Mouse (Mus musculus) midbrain, embryonic 10.5 days (tissue): Measurements from ENCODE around the gene Mfsd5. TPM values are rescaled to one million over a fixed set of nuclear protein-coding genes. Genes with fewer than 3 reads are reported as not detected.
A peak's percentile ranks its signal among the peaks of the same experiment; 100 is the strongest.

Experiments
- DNase-seq: peaks from one replicate; pipeline ENCODE4 v3.0.0-alpha.2; 2017; ENCODE audit warnings: low spot score
- H3K27ac ChIP-seq: fragments of 300-500 bp; sonication (generic); replicated peaks from 2 replicates; pipeline ENCODE4 v1.5.1; 2016; ENCODE audit warnings: mild to moderate bottlenecking
- H3K27me3 ChIP-seq: fragments of 300-500 bp; sonication (generic); 2 replicates; pipeline ENCODE4 v1.6.1; 2016; ENCODE audit warnings: low read depth, mild to moderate bottlenecking; ENCODE audit not compliant: poor library complexity, severe bottlenecking
- H3K36me3 ChIP-seq: fragments of 300-500 bp; sonication (generic); 2 replicates; pipeline ENCODE4 v1.6.1; 2016; ENCODE audit warnings: mild to moderate bottlenecking, moderate library complexity
- H3K4me1 ChIP-seq: fragments of 300-500 bp; sonication (generic); 2 replicates; pipeline ENCODE4 v1.6.1; 2016
- H3K4me3 ChIP-seq: fragments of 300-500 bp; sonication (generic); 2 replicates; pipeline ENCODE4 v1.5.1; 2016; ENCODE audit warnings: mild to moderate bottlenecking, moderate library complexity
- H3K9me3 ChIP-seq: fragments of 300-500 bp; sonication (generic); replicated peaks from 2 replicates; pipeline ENCODE4 v1.6.1; 2016; ENCODE audit warnings: mild to moderate bottlenecking
- WGBS: fragments of 180-500 bp; shearing (Covaris S2); methylation state at CpG from one replicate; pipeline ENCODE4 v1.1.7; 2016; 5-methylcytosine and 5-hydroxymethylcytosine counted together
- polyA plus RNA-seq: library from polyadenylated mRNA; unstranded; fragments of >200 nt; fragmentation: Nextera tagmentation; extraction: Ambion mirVana; gene quantifications from 2 replicates; pipeline ENCODE4 v1.2.1, GENCODE M21; 2016

Gene Mfsd5
- polyA plus RNA-seq, 1 experiment from 2014 or later, result 63.2 TPM

DNA sequence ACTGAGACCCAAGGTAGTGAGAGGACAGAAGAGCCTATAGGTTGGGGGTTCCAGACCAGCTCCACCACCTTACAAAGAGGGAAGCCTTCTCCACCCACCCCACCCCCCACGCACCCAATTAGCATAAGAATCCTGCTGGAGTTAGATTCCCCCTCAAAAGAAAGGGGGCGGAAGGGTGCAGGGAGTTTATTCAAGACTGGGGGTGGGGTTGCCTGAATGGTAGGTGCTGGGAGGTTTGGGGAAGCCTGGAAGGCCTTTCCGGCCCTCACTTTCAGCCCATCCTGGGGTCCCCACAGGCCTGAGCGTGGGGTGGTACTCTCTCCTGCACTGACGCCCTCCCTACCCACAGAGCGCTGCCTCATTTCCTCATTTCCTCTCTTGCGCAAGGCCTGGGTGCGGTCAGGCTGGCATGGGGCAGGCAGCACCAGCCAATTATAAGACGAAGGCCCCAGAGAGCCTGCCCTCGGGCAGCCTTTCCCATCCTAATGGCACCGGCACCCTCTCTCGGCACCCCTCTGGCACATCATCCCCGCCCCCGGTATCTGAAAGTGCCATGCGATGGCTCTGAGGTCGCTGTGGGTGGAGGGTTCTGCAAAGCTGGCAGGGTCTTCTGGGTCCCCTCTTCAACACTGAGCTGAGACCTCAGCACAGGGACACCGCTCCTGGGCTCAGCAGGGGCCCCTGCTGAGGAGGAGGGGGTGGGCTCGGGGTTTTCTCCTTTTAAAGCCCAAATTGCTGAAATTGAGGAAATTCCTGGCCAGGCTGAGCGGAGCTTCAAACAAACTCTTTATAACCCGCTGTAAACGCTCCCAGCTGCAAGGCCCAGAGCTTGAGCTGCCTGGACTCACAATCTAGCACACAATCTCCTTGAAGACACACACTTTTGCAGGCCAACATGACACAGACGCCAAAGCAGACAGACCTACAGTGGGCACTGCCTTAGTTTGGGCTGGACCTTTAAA lies 35.7 kb upstream of the Mfsd5 start:
- WGBS, result 9% methylated on average over 22 of the region's 22 CpGs
- DNase-seq, result no peak

GRCm38 (mm10) chr15:102244306-102245191 lies 34.7 kb upstream of the Mfsd5 start:
- no peaks in the 10 kb centered on the region for H3K36me3 ChIP-seq
- H3K27ac ChIP-seq, result no peak overlapping the region
- peaks cover 70% of the 10 kb centered on the region for H3K4me1 ChIP-seq
- H3K4me3 ChIP-seq, result peak overlapping the region; percentile 70; the same call in 1 of the 2 replicates
- no peak for DNase-seq
- 4% methylated on average over 19 of the region's 19 CpGs for WGBS
- H3K27me3 ChIP-seq, result peaks cover 97% of the 10 kb centered on the region
- no peaks in the 10 kb centered on the region for H3K9me3 ChIP-seq

More for the DNA sequence above, 35.7 kb upstream of the Mfsd5 start:
- Histone ChIP-seq H3K4me3 (peak overlapping the region; percentile 31), H3K36me3 (no peaks in the 10 kb centered on the region), H3K27me3 (peaks cover 91% of the 10 kb centered on the region), H3K9me3 (no peaks in the 10 kb centered on the region), H3K27ac (peak overlapping the region; percentile 30; the same call in 1 of the 2 replicates), H3K4me1 (peaks cover 60% of the 10 kb centered on the region)

DNA sequence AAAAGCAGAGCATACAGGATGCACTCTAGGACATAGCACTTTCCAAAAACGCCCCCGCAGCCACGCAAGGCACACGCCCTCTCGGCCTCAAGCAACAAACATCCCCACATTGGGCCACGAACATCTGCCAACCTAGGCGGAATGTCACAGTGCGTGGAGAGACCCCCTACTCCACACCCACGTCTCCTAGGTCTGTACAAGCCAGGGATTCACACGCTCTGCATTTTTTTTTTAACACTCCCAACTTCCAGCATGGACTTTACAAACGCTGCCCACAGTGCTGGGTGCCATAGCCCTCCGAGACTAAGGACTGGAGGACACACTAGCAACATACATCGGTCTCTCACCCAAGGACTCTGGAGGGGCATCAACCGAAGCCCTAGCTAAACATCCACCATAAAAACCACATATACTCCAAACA lies 33.8 kb upstream of the Mfsd5 start:
- Histone ChIP-seq H3K36me3 (no peaks in the 10 kb centered on the region), H3K4me1 (peaks cover 79% of the 10 kb centered on the region), H3K27me3 (peaks cover 100% of the 10 kb centered on the region)

DNA sequence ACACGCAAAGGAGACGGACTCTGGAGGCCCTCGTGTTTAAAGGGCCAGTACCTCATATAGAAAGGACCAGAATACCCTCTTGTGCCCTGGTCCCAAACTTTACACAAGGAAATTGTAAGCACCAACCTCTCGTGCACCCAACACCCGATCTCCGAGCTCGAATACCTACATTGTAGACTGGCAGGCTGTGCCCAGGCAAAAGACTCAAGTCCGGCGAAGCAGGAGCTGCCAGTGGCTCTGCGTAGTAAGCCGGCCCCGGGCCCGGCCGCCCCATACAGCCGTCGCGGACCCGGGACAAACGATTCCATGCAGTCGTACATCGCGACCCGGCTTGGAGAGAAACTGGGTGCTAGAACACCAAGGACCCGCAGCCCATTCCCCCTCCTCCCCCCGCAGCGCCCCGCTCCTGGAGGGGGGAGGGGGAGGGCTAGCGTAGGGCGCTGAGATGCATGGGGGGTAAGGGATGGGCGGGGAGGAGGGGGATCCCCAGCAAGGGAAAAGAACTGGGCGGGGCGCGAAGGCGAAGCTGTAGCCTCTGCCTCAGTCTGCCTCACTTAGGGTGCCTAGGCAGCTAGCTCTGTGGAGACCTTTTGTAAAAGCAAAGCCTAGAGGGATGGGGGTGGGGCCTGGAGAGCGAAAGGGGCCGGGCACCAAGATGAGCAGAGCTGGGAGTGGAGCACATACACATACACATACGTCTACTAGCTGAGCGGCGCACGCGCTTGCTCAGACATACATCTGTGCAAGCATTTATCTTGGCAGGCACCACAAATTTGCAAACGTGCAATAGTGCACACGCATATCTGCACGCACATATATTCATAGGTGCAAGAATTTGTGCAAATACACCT lies 33.1 kb upstream of the Mfsd5 start:
- H3K4me3 ChIP-seq, result peak overlapping the region; percentile 70
- peaks cover 86% of the 10 kb centered on the region for H3K4me1 ChIP-seq
- peak; percentile 72 for DNase-seq
- H3K36me3 ChIP-seq, result no peaks in the 10 kb centered on the region
- WGBS, result under 1% methylated on average over 43 of the region's 44 CpGs
- no peaks in the 10 kb centered on the region for H3K9me3 ChIP-seq
- H3K27me3 ChIP-seq, result peaks cover 100% of the 10 kb centered on the region
- peak overlapping the region; percentile 75 for H3K27ac ChIP-seq

More for the DNA sequence above, 33.8 kb upstream of the Mfsd5 start:
- H3K9me3 ChIP-seq, result no peaks in the 10 kb centered on the region
- 3% methylated on average over 14 of the region's 14 CpGs for WGBS
- H3K4me3 ChIP-seq, result peak overlapping the region; percentile 70
- peak overlapping the region; percentile 75; the same call in 1 of the 2 replicates for H3K27ac ChIP-seq
- DNase-seq, result no peak

DNA sequence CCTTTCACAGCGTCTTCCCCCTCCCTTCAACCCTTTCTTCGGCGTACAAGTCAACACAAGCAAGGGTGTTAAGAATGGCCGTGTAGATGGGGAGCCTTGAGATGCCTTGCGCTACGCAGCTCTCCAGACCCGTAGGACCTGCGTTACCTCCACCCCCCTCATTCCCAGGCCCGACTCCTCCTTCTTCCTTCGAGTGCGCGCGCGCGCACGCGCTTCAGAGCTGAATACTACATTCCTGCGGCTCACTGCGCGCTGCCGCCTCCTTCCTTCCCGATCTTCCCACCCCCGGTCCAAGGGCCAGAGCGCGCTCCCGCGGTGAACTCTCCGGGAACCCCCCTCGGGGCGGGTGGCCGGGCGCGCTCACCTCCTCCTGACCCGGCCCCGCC lies 32.4 kb upstream of the Mfsd5 start:
- Histone ChIP-seq H3K36me3 (no peaks in the 10 kb centered on the region), H3K4me3 (peak overlapping the region; percentile 70), H3K27ac (peak overlapping the region; percentile 75), H3K27me3 (peaks cover 100% of the 10 kb centered on the region), H3K4me1 (peaks cover 86% of the 10 kb centered on the region), H3K9me3 (no peaks in the 10 kb centered on the region)
- DNase-seq, result peak; percentile 84
- WGBS, result under 1% methylated on average over 34 of the region's 35 CpGs

DNA sequence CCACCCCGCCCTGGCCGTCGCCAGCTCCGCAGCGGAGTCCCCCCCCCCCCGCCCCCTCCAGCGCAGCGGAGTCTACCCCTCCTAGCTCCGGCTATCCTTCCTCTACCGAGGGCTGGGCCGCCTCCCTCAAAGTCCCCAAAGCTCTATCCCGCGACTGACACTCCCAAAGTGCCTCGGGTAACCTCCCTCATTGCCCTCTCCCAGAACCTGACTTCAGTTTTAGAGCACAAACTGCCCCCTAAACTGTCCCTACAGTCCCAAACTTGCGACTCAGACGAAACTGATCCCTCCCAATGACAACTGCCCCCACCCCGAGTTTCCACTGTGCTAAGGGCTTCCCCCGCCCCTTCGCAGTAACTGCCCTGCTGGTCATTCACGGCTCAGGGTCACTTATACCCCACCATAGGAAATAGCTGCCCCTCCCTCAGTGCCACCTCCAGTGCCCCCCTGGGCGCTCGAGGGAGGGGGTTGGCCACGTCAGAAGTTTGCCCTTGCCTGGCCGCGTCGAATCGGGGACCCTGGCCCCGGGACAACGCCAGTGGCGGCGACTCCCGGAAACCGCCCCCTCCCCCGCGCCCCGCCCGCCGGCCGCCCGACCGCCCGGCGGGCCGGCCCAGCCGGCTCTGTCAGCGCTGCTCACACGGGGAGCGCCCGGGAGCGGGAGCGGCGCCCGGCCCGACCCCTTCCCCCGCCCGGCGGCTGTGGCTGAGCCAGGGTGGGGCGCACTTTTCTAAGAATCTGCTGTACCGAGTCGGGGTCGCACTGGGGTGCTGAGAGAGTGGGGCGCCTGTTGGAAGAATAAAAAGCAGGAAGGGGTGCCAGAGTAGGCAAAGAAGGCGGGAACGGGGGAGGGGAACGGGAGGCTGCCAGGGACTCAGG lies 31.8 kb upstream of the Mfsd5 start:
- peak overlapping the region; percentile 75 for H3K27ac ChIP-seq
- H3K4me3 ChIP-seq, result peak overlapping the region; percentile 70
- no peaks in the 10 kb centered on the region for H3K36me3 ChIP-seq
- H3K9me3 ChIP-seq, result no peaks in the 10 kb centered on the region
- peaks cover 85% of the 10 kb centered on the region for H3K4me1 ChIP-seq
- H3K27me3 ChIP-seq, result peaks cover 100% of the 10 kb centered on the region
- DNase-seq, result peak; percentile 66
- under 1% methylated on average over 59 of the region's 65 CpGs for WGBS

DNA sequence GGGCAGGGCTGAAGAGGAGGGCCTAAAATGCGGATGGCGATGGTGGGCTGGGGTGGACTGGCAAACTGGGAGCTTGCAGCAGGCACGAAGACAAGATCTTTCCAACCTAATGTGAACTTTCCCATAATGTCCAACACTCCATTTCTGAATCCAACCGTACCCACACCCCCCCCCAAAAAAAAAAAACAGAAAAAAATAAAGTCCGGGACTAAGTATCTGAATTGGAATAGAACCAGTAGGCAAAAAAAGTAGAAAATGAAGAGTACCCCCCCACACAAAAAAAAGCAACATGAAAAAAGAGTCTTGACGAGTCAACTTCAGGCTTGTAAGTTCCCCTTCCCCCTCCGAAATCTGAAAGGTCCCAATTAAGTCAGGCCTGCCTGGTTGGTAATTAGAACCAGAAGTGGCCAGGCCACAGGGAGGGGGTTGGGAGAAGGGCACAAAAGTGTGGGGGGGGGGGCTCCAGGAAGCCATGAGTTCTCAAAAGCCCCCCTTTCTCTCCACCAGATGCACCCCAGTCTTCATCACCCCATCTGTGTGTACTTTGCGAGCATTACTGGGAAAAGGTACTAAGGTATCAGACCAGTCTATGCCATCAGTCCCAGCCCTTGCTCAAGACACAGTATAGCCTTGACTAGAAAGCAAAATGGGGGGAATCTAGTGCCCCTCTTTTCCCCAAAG lies 31.0 kb upstream of the Mfsd5 start:
- Histone ChIP-seq H3K4me1 (peaks cover 77% of the 10 kb centered on the region), H3K4me3 (peak overlapping the region; percentile 70), H3K9me3 (no peaks in the 10 kb centered on the region), H3K27me3 (peaks cover 95% of the 10 kb centered on the region), H3K27ac (peak overlapping the region; percentile 75), H3K36me3 (no peaks in the 10 kb centered on the region)
- DNase-seq, result no peak
- WGBS, result 2% methylated on average over 8 of the region's 8 CpGs

GRCm38 (mm10) chr15:102248812-102249191 lies 30.5 kb upstream of the Mfsd5 start:
- no peaks in the 10 kb centered on the region for H3K36me3 ChIP-seq
- peaks cover 72% of the 10 kb centered on the region for H3K4me1 ChIP-seq
- H3K9me3 ChIP-seq, result no peaks in the 10 kb centered on the region
- peak overlapping the region; percentile 14; the same call in 1 of the 2 replicates for H3K4me3 ChIP-seq
- 0% methylated on average over 3 of the region's 3 CpGs for WGBS
- peaks cover 95% of the 10 kb centered on the region for H3K27me3 ChIP-seq
- no peak overlapping the region; the same call in 1 of the 2 replicates for H3K27ac ChIP-seq
- no peak for DNase-seq

- Histone ChIP-seq H3K4me3 (peak overlapping the region; percentile 32), H3K27ac (peak overlapping the region; percentile 71), H3K9me3 (no peaks in the 10 kb centered on the region), H3K27me3 (peaks cover 95% of the 10 kb centered on the region), H3K4me1 (peaks cover 67% of the 10 kb centered on the region), H3K36me3 (no peaks in the 10 kb centered on the region)
- peak; percentile 52 for DNase-seq
- WGBS, result 1% methylated on average over 13 of the region's 13 CpGs
These were observed 30.0 kb upstream of the Mfsd5 start for GRCm38 (mm10) chr15:102249251-102249691.

DNA sequence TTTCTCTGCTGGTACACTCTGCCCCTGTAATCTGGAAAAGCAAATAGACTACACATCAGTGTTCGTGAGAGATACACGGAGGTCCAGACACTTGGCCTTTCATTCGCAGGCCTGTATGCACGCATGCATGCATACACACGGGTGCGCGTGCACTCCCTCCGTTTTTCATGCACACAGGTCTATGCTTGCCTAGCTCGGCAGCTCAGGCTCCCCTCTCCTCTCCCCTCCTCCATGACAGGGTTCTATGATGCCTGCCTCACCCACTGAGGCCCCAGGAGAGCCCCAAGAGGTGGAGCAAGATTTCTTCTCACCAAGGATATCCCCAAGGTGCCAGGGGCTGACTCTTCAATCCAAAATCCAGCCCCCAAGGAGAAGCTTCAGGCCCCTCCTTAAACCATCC lies 29.3 kb upstream of the Mfsd5 start:
- H3K4me3 ChIP-seq, result peak overlapping the region; percentile 32; the same call in 1 of the 2 replicates
- H3K9me3 ChIP-seq, result no peaks in the 10 kb centered on the region
- DNase-seq, result no peak
- H3K4me1 ChIP-seq, result peaks cover 61% of the 10 kb centered on the region
- 49% methylated on average over 9 of the region's 9 CpGs for WGBS
- H3K27me3 ChIP-seq, result peaks cover 95% of the 10 kb centered on the region
- H3K36me3 ChIP-seq, result no peaks in the 10 kb centered on the region
- H3K27ac ChIP-seq, result no peak overlapping the region; the same call in 1 of the 2 replicates

DNA sequence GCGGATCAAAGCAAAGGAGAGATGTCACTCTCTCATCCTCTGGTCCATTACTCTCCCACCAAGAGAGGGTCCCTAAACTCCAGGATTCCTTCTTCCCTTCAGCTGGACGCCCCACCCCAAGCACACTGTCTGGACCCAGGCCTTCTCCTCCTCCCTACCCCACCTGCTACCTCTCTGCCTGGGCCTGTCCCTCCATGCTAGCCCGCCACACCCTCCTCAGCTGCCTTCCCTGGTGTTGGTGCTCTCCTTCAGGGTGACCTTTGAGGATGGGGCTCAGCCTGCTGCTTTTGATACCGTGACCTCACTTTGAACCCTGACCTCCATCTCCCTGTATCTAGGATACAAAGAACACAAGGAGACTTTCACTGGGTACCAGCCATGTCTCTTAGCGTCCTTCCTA lies 28.7 kb upstream of the Mfsd5 start:
- Histone ChIP-seq H3K4me1 (peaks cover 57% of the 10 kb centered on the region), H3K27me3 (peaks cover 95% of the 10 kb centered on the region), H3K36me3 (no peaks in the 10 kb centered on the region), H3K27ac (no peak overlapping the region), H3K4me3 (no peak overlapping the region), H3K9me3 (no peaks in the 10 kb centered on the region)
- 59% methylated on average over 5 of the region's 5 CpGs for WGBS
- DNase-seq, result no peak
